Mouse (Mus musculus): Measurements from ENCODE around the gene Slc25a47.

Slc25a47 gene

DNA sequence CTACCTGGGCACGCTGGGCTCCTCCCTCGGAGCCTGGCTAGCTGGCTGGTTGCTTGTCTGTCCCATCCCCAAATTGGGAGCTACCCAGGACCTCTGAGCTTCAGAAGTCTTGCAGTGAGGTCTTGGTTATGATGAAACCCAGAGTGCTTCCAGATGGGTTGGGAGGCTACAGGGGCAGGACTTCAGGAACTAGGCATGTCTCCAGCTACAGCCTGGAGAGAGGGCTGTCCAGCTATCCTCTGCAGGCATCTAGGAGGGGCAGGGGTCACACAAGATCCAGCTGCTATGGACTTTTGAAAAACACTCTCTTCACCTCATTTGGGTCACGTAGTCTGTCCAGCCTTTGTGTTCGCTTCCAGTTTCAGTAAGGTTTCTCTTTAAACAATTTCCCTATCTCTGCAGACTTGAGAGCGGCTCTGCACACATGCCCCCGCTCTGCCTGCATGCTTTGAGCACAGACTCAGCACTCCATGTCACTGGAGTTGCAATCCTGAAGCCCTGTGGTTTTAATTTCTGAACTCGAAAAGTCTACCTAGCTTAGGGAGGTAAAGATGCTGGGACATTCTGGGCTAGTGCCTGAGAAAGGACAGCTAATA is 21.8 kb downstream of the Slc25a47 start:
- in situ Hi-C loops (cut with MboI; ENCODE audit: low sequenced_read_pairs), result no loop called here

DNA sequence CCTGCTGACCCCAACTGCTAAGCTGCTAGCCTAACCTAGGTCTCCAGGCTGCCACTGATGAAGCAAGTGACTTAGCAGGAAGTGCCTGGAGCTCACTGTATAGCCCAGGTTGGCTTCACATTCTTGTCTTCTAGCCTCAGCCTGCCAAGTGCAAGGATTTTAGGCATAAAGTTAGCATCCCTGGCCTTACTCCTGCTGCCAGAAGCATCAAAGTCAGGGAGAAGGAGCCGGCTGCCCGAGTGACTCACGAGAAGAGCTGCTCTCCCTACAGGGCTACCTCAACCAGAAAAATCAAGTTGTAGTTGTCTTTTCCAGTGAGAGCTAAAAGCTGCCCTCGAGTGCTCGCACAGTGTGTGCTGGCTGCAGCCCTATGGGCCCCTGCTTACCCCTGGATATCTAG is 22.6 kb downstream of the Slc25a47 start:
- in situ Hi-C loops (cut with MboI; ENCODE audit: low sequenced_read_pairs), result no loop called here

DNA sequence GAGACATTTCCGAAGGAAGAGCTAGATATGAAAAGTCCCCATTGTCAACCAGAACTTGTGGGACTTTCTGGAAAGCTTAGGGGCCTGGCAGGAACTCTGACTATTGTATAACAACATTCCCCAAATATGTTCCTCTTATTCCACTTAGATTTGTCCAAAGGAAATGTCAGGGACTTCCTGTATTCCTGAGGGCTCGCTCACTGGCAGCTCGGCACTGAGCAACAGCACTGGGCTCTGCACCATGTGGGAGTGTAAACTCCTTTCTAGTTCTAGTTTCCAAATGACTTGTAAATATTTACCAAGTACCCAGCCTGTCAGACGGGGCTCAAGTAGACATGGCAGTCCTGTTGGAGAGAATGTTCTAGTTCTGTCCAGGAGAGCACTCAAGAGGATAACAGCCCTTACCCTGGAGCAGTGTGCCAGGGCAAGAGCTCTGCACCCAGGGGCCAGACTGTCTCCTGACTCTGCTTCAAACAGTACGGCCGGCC is 29.2 kb downstream of the Slc25a47 start:
- in situ Hi-C loops (cut with MboI; ENCODE audit: low sequenced_read_pairs), result no loop called here

DNA sequence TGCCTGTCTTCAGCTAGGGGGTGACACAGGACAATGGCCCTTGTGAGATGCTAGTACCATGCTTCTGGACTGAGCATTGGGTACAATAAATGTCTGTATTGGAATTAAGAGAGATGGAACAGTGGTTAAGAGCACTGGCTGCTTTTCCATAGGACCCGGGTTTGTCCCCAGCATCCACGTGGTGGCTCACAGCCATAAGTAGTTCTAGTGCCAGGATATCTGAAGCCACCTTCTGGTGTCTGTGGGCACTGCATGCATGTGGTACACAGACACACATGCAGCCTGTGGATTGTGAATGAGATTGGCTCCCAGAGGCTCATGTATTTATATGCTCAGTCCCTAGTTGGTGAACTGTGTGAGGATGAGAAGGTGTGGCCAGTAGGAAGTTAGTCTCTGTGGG is 33.7 kb downstream of the Slc25a47 start:
- in situ Hi-C loops (cut with MboI; ENCODE audit: low sequenced_read_pairs), result no loop called here

DNA sequence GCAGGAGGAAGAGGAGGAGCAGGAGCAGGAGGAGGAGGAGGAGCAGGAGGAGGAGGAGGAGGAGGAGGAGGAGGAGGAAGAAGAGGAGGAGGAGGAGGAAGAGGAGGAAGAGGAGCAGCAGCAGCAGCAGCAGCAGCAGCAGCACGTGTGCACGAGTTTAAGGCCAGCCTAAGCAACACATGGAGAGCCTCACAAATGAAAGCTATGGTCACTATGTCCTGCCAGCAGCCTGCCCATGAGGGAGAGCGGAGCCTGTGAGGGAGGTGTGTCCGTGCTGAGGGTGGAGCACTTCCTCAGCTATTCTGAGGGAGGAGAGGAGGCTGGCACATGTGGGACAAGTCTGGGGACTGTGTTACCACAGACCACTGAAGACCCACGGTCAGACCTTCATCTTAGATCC is 37.3 kb downstream of the Slc25a47 start:
- in situ Hi-C loops (cut with MboI; ENCODE audit: low sequenced_read_pairs), result no loop called here

DNA sequence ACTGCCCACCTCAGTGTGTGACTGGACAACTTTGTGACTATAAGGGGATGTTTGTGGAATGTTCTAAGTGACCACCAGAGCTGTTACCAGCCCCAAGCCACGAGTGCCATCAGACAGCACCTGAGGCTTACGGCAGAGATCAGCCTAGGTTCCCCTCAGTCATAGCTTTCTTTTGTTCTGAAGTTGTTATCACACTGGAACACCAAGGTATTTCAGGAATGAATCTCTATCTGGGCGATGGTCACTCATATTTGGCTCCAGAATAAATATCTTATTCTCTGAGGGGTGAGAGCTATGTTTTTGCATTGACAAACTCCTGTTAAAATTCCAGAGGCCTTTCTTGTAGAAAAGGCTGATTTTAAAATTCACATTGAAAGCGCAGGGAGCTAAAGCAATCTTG is 43.3 kb downstream of the Slc25a47 start:
- in situ Hi-C loops (cut with MboI; ENCODE audit: low sequenced_read_pairs), result no loop called here

- in situ Hi-C loops (cut with MboI; ENCODE audit: low sequenced_read_pairs), result no loop called here
These were observed 44.8 kb downstream of the Slc25a47 start for GRCm38 (mm10) chr12:108880606-108881005.

DNA sequence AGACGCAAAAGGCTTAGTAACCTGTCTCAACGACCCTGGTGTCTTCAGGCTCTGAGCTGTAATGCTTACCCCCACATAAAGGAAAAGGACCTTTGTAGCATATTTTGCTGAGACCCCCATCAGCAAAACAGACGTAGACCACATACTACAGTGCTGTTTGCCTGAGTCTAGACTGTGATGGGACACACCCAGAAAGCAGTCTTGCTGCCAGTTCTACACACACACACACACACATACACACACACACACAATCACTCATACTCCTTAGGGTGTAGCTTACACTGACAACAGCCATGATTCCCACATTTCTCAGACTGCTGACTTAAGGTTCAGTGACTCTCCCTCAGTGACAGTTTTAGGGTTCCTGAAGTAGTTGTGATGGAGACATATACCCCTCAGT is 45.3 kb downstream of the Slc25a47 start:
- in situ Hi-C loops (cut with MboI; ENCODE audit: low sequenced_read_pairs), result no loop called here

GRCm38 (mm10) chr12:108882776-108883175 is 46.9 kb downstream of the Slc25a47 start:
- in situ Hi-C loops (cut with MboI; ENCODE audit: low sequenced_read_pairs), result no loop called here

DNA sequence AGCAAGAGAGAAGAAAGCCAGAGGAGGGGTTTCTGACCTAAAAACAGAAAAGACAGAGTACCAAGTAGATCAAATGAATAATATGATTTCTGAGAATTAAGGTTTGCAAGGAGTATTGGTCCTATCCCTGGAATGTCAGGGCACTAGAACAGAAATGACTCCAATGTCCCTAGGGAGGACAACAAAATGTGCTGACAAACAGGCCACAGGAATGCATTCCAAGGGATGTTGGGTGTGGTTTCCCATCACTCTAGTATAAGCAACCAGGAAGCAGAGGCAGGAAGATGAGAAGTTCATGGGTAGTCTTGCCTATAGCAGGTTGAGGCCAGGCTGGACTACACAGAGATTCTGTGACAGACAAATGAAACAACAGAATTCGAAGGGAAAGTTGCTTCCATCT is 50.1 kb downstream of the Slc25a47 start:
- in situ Hi-C loops (cut with MboI; ENCODE audit: low sequenced_read_pairs), result no loop called here

GRCm38 (mm10) chr12:108887077-108887476 is 51.2 kb downstream of the Slc25a47 start:
- in situ Hi-C loops (cut with MboI; ENCODE audit: low sequenced_read_pairs), result no loop called here

GRCm38 (mm10) chr12:108888632-108889031 is 52.8 kb downstream of the Slc25a47 start:
- in situ Hi-C loops (cut with MboI; ENCODE audit: low sequenced_read_pairs), result no loop called here

- in situ Hi-C loops (cut with MboI; ENCODE audit: low sequenced_read_pairs), result no loop called here
These were observed 57.3 kb downstream of the Slc25a47 start, which contains the start of gene Wdr25 for GRCm38 (mm10) chr12:108892989-108893714. Wdr25 (plus strand) TSS chr12:108893631.

GRCm38 (mm10) chr12:108893715-108894431 is 58.0 kb downstream of the Slc25a47 start, which contains the start of gene Wars:
Wars (minus strand) TSS chr12:108894174.
- in situ Hi-C loops (cut with MboI; ENCODE audit: low sequenced_read_pairs), result no loop called here

- in situ Hi-C loops (cut with MboI; ENCODE audit: low sequenced_read_pairs), result no loop called here
These were observed 58.6 kb downstream of the Slc25a47 start for GRCm38 (mm10) chr12:108894432-108894816.

- in situ Hi-C loops (cut with MboI; ENCODE audit: low sequenced_read_pairs), result no loop called here
These were observed 60.2 kb downstream of the Slc25a47 start for GRCm38 (mm10) chr12:108896006-108896405.

DNA sequence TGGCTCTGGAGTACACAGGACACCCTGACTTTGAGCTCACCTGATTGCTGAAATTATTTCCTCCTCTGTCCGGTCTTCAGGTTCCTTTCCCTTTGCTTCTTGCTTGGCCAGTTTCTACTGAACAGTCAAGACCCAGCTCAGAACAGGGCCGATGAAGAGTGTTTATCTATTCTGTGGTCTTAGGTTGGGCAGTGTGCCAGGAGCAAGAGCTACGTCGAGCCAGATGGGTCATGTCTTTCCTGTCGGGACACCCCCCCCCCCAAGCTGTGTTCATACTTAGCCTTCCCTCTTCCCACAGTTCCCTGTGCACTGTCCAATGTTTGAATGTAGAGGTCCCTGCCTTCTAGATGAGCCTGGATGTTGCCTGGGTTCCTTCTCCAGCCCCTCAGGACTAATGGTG is 65.5 kb downstream of the Slc25a47 start:
- in situ Hi-C loops (cut with MboI; ENCODE audit: low sequenced_read_pairs), result loop anchor here (10.0 kb wide), 2 partner anchors 413 to 1473 kb away; no protein-coding TSS in a partner anchor

DNA sequence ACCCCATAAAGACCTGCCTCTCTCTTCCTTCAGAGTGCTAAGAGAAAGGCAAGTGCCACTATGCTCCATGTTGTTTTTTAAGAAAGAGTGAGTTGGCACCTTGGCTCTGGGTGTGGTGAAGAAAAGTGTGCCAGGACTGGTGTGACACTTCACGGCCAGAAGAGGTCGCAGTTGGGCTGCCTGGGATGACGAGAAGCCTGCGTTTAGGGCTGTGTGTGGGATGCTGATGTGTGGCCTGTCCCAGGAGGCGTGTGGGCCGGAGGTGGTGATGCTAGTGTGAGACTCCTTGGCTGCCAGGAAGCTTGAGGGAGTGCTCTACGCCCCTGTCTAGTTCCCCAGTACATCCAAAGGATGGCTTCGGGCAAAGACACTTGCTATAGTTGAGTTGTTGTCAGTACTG is 67.1 kb downstream of the Slc25a47 start:
- in situ Hi-C loops (cut with MboI; ENCODE audit: low sequenced_read_pairs), result loop anchor here (10.0 kb wide), 2 partner anchors 412 to 1472 kb away; no protein-coding TSS in a partner anchor

DNA sequence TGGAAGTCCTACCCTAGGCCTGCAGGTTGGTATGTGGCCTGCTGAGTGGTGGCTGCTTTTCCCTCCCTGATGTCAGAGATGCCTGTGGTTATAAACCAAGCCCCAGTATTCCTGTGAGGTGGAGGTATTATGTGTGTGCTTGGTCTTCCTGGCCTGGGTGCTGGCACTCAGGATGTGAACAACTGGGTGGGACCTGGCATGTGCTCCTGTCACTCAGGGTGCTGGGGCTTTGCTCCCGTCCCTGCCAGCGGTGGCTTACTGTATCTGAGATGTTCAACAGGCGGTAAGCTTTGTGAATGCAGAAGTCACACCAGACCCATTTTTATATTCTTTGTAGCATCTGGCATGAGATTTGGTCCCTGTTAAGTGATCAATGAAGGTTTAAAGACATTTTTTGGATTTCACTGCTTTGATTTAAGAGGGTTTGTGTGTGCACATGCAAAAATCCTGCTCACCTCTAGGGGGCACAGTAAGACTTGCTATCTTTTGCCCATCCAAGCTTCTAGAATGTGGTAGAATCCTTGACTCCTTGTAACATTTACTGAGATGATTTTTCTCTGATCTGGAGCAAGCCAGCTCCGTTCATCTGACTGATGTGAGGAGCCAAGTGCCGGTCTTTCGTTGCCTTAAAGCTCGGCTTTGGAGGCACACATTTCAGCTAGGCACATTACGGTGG is 67.9 kb downstream of the Slc25a47 start:
- in situ Hi-C loops (cut with MboI; ENCODE audit: low sequenced_read_pairs), result loop anchor here (10.0 kb wide), 2 partner anchors 411 to 1471 kb away; no protein-coding TSS in a partner anchor

DNA sequence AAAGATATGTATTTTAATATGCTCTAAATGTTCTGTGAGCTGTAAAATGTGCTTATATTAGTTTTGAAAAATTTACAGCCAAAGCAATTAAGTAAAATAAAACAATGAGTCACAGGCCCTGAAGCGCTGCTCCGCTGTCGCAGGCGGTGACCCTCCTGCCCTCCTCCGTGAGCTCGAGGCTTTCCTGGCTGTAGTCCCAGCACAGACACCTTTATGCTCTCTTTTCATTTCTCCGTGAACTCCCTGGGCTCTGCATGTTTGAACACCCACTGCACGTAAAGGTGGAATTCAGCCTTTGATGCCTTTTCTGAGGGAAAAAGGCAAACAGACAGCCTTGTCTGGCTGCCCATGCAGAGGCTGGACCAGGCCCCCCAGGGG is 68.4 kb downstream of the Slc25a47 start:
- in situ Hi-C loops (cut with MboI; ENCODE audit: low sequenced_read_pairs), result loop anchor here (10.0 kb wide), 2 partner anchors 411 to 1471 kb away; no protein-coding TSS in a partner anchor
